Mouse (Mus musculus) erythroblast, embryonic 14.5 days (primary cell): ENCODE results near the gene Defb45. TPM values are rescaled to one million over a fixed set of nuclear protein-coding genes. Genes with fewer than 3 reads are reported as not detected.

Source experiments
- H3K27me3 ChIP-seq: 2 replicates; pipeline ENCODE4 v1.6.1; 2012; ENCODE audit warnings: inconsistent platforms; ENCODE audit not compliant: control insufficient read depth
- H3K36me3 ChIP-seq: 2 replicates; pipeline ENCODE4 v1.6.1; 2012; ENCODE audit warnings: mild to moderate bottlenecking, inconsistent platforms; ENCODE audit not compliant: control insufficient read depth
- H3K4me1 ChIP-seq: 2 replicates; pipeline ENCODE4 v1.6.1; 2012; ENCODE audit warnings: inconsistent platforms; ENCODE audit not compliant: control insufficient read depth
- H3K4me3 ChIP-seq: replicated peaks from 2 replicates; pipeline ENCODE3; 2012; ENCODE audit warnings: moderate library complexity, mild to moderate bottlenecking, inconsistent platforms
- H3K9me3 ChIP-seq: 2 replicates; pipeline ENCODE4 v1.6.1; 2012; ENCODE audit warnings: low read length, inconsistent platforms, mixed read lengths; ENCODE audit not compliant: control insufficient read depth
- GATA1 ChIP-seq: IDR thresholded peaks from 2 replicates; pipeline ENCODE4 v1.6.1; 2012; ENCODE audit warnings: low read length, inconsistent platforms, mixed read lengths
- TAL1 ChIP-seq: IDR thresholded peaks from 3 replicates; pipeline ENCODE4 v1.6.1; 2012; ENCODE audit warnings: low read length, inconsistent platforms, mixed read lengths
- polyA plus RNA-seq: library from polyadenylated mRNA; stranded (reverse); fragments of >175 nt; gene quantifications from 2 replicates; pipeline ENCODE4 v1.2.3, GENCODE M21; 2012

Defb45 gene
- polyA plus RNA-seq, 1 experiment: not detected

DNA sequence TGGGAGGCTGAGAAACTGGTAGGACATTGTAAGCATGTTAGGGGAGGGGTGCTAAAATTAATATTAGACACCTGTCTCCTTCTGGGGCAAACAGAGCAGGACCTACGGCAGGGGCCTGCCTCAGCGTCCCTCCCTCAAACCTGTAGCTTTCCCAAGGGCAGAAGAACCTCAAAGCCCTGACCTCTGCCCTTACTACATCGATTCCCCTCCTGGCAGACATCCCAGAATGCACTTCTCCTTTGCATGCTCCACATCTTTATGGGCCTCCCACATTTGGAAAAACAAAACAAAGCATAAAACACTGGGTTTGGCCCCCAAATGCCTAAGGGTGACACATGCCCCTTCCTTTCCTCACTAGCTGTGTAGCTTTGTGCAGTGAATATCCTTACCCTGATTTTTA is 30.0 kb upstream of the Defb45 start:
- Histone ChIP-seq H3K9me3 (no peaks in the 10 kb centered on the region), H3K4me1 (peaks cover 2% of the 10 kb centered on the region; the same call in 1 of the 2 replicates), H3K27me3 (peaks cover 50% of the 10 kb centered on the region), H3K4me3 (no peak overlapping the region), H3K36me3 (no peaks in the 10 kb centered on the region)
- TF ChIP-seq TAL1: no peak
- TF ChIP-seq GATA1: no peak

DNA sequence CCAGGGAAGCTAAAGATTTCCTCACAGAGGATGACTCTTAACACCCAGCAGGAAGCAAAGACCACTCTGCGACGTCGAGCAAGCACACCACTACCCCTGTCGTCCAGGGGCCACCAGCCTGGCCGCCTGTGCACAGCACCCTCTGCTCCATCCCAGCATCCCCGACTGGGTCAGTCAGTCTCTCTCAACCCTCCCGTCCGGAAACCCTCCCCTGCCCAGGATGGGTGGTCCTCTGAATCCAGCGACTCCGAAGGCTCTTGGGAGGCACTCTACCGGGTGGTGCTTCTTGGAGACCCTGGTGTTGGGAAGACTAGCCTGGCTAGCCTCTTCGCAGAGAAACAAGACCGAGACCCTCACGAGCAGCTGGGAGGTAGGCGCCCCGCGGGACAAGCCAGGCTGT is 28.9 kb upstream of the Defb45 start:
- no peak overlapping the region for H3K4me3 ChIP-seq
- H3K4me1 ChIP-seq: peaks cover 2% of the 10 kb centered on the region; the same call in 1 of the 2 replicates
- H3K36me3 ChIP-seq: no peaks in the 10 kb centered on the region
- peaks cover 46% of the 10 kb centered on the region for H3K27me3 ChIP-seq
- TF ChIP-seq GATA1 (no peak), TAL1 (no peak)
- H3K9me3 ChIP-seq: no peaks in the 10 kb centered on the region

- H3K36me3 ChIP-seq: no peaks in the 10 kb centered on the region
- no peaks in the 10 kb centered on the region for H3K9me3 ChIP-seq
- no peak within 1 kb of the TSS for H3K4me3 ChIP-seq
- TF ChIP-seq TAL1: no peak
- no peak for TF ChIP-seq GATA1
- peaks cover 2% of the 10 kb centered on the region; the same call in 1 of the 2 replicates for H3K4me1 ChIP-seq
- H3K27me3 ChIP-seq: peaks cover 46% of the 10 kb centered on the region
These were observed 27.8 kb upstream of the Defb45 start, which contains the start of gene Rem1 for GRCm38 (mm10) chr2:152626774-152627591. TSS of gene Rem1 (plus strand) at chr2:152626951.

DNA sequence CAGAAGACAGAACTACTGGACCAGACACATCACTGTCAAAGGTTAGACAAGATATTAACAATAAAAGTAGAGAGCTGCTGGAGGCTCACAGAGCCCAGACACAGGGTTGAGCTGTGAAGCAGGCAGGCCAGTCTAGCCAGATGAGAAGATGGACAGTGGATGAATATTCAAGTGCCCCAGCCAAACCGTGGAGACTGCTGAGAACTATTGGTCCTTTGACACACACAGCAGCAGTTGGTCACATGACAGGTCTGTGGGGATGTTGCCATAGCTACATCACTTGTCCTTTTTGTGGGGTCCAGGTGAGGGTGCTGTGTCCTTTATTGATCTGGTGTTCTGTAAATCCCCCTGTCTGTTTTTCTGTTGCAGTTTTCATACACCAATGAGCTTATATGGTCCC is 26.1 kb upstream of the Defb45 start:
- TF ChIP-seq TAL1: no peak
- TF ChIP-seq GATA1: no peak
- H3K27me3 ChIP-seq: peaks cover 46% of the 10 kb centered on the region

DNA sequence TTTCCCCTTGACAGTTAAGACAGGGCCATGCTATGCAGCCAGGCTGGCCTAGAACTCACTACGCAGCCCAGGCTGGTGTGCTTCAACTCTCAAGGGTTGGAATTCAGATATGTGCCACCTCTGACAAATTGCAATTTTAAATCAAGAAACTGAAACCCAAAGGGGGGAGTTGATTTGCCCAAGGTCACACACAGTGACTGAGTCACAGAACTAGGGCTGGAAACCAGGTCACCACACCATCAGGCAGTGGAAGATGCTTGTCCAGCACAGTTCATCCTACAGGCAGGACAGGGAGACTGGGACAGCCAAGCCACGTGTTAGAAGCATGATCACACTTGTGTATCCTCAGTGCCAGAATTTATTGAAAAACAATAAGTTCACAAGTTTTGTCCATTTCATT is 25.4 kb upstream of the Defb45 start:
- Histone ChIP-seq H3K4me3 (no peak overlapping the region), H3K9me3 (no peaks in the 10 kb centered on the region), H3K4me1 (peaks cover 2% of the 10 kb centered on the region; the same call in 1 of the 2 replicates), H3K36me3 (no peaks in the 10 kb centered on the region), H3K27me3 (peaks cover 46% of the 10 kb centered on the region)
- TF ChIP-seq GATA1 (no peak), TAL1 (no peak)

More for the DNA sequence above, 26.1 kb upstream of the Defb45 start:
- Histone ChIP-seq H3K9me3 (no peaks in the 10 kb centered on the region), H3K36me3 (no peaks in the 10 kb centered on the region), H3K4me1 (peaks cover 2% of the 10 kb centered on the region; the same call in 1 of the 2 replicates), H3K4me3 (no peak overlapping the region)

DNA sequence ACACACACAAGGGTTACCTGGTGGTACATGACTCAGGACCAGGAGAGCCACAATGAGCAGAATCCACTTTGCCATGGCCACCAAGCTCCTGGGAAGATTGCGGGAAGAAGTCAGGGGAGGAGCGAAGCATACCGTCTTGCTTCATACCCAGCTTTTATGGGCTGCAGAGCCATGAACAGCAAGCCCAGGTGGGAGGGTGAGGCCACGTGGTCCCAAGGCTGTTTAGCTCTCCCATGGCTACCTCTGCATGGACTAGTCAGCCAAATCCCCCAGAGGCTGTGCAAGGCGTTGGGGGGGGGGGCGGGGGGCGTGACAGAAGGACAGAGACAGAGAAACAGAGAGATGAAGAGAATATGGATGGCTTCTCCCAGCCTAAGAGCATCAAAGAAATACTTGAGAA is 23.8 kb upstream of the Defb45 start, which contains the start of gene Defb25:
Defb25 (minus strand) TSS at position 101 of the 400 bp plus-strand sequence.
- H3K36me3 ChIP-seq: no peaks in the 10 kb centered on the region
- peaks cover 2% of the 10 kb centered on the region; the same call in 1 of the 2 replicates for H3K4me1 ChIP-seq
- TF ChIP-seq GATA1: no peak
- no peak for TF ChIP-seq TAL1
- no peaks in the 10 kb centered on the region for H3K9me3 ChIP-seq
- peaks cover 34% of the 10 kb centered on the region for H3K27me3 ChIP-seq
- H3K4me3 ChIP-seq: no peak within 1 kb of the TSS

- Histone ChIP-seq H3K4me1 (peaks cover 2% of the 10 kb centered on the region; the same call in 1 of the 2 replicates), H3K36me3 (no peaks in the 10 kb centered on the region), H3K4me3 (no peak overlapping the region), H3K27me3 (peaks cover 26% of the 10 kb centered on the region), H3K9me3 (no peaks in the 10 kb centered on the region)
- TF ChIP-seq GATA1: no peak
These were observed 23.0 kb upstream of the Defb45 start for GRCm38 (mm10) chr2:152622151-152622550.

- no peaks in the 10 kb centered on the region for H3K36me3 ChIP-seq
- no peaks in the 10 kb centered on the region for H3K4me1 ChIP-seq
- H3K4me3 ChIP-seq: no peak overlapping the region
- TF ChIP-seq TAL1 (no peak), GATA1 (no peak)
- peaks cover 10% of the 10 kb centered on the region for H3K27me3 ChIP-seq
- H3K9me3 ChIP-seq: no peaks in the 10 kb centered on the region
These were observed 21.4 kb upstream of the Defb45 start for GRCm38 (mm10) chr2:152620367-152621134.

DNA sequence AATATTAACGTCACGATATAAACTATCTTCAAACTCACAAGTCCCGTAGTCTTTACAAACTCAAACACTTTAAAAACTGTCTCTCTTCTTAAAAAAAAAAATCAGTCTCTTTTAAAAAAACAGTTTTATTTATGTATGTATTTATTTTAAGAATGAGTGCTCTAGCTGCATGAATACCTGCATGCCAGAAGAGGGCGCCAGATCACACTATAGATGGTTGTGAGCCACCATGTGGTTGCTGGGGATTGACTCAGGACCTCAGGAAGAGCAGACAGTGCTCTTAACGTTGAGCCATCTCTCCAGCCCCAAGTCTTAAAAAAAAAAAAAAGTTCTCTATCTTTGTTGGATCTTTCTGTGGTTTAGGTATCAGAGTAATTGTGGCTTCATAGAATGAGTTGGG is 18.2 kb upstream of the Defb45 start:
- Histone ChIP-seq H3K27me3 (no peaks in the 10 kb centered on the region), H3K4me3 (no peak overlapping the region), H3K4me1 (no peaks in the 10 kb centered on the region), H3K36me3 (no peaks in the 10 kb centered on the region), H3K9me3 (no peaks in the 10 kb centered on the region)
- TF ChIP-seq TAL1 (no peak), GATA1 (no peak)
